Mouse (Mus musculus): ENCODE data around the gene Iqgap2.

- TF ChIP-seq CTCF (conservative IDR thresholded peaks at IDR 0.05; ENCODE audit: insufficient read depth, insufficient read length, low read depth, low read length) = peak; percentile 49
- no peak for TF ChIP-seq POLR2A (IDR thresholded peaks at IDR 0.05; ENCODE audit: low read depth, low read length)
These were observed 172.1 kb downstream of the Iqgap2 start for GRCm38 (mm10) chr13:95719320-95720232.
